Comparison of ENCODE assay signal across 8 mouse cellular contexts in the genomic region with DNA sequence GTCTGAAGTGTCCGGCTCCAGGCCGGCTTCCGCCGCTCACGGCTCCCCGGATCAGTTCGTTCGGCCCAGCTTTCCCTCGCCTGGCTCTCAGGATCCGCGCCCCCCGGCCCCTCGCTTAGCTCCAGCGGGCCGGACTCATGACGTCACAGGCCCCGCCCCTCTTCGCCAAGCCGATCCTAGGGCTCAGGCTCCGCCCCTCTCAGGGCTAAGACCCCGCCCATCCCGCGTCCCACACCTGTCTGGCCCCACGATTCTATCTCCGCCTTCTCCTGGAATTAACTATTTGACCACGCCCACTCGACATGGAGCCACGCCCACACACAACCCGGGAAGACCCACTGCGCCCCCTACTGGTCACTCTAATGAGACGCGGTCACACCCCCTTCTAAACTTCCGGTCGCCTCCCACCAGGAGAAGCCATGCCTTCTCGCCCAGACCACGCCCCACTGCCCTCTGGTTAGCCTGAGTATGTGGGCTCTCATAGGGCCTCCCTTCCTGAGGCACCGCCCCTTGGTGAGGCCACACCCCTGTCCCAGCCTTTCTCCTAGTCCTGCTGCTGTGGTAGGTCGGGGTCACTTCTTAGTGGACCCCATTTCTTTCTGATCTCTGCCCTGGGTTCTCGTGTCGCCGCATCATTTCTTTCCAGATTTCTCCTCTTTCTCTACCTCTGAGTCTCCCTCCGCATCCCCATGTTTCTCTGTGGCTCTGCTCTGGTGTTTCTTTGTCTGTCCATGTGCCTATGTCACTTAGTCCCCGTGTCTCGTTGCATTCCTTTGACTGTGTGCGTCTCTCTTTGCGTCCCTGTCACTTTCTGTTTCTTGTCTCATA. TPM values are rescaled to one million over a fixed set of nuclear protein-coding genes. Genes with fewer than 3 reads are reported as not detected.
DNase-seq lines count a peak whose midpoint lies in the region; ATAC-seq and TF ChIP-seq lines count a peak whose summit lies in the region.

No protein-coding gene starts in this region.

- H3K9me3 ChIP-seq in hindbrain, postnatal 0 days (ENCODE audit: low read length) = no peaks in the 10 kb centered on the region

- DNase-seq in ZHBTc4 (ENCODE audit: low read depth, low spot score) = peak; percentile 99
- peak; percentile 96 for DNase-seq in gastrocnemius, adult 2 months
- DNase-seq in hindbrain, postnatal 0 days (ENCODE audit: low spot score) = peak; percentile 98
- DNase-seq in left cerebral cortex, adult 2 months (ENCODE audit: extremely low spot score in 1 of 2, low spot score in 2 of 2) = peak; percentile 90 to 92
- peak; percentile 89 for DNase-seq in right cerebral cortex, adult 2 months (ENCODE audit: low spot score in 2 of 2)
- peak; percentile 99 for DNase-seq in urinary bladder, postnatal 14 days (ENCODE audit: low spot score)

- intact Hi-C loops in gastrocnemius, adult 2 months (cut with DNase I) = loop anchor here (1.0 to 5.0 kb wide), 3 partner anchors 33 to 93 kb away; no protein-coding TSS in a partner anchor
- intact Hi-C loops in left cerebral cortex, adult 2 months (cut with DNase I) = loop anchor here (1.0 kb wide), 2 partner anchors 41 to 94 kb away; no protein-coding TSS in a partner anchor

- ATAC-seq in common myeloid progenitor, adult 5-6 weeks (replicated peaks; ENCODE audit: low read depth, poor library complexity, severe bottlenecking) = peak; percentile 87
- ATAC-seq in hindbrain, postnatal 0 days = peak; percentile 93
- ATAC-seq in megakaryocyte, adult 5-6 weeks (ENCODE audit: poor library complexity, severe bottlenecking) = peak; percentile 88

- H3K4me3 ChIP-seq in gastrocnemius, adult 2 months = peak overlapping the region; percentile 84
- peak overlapping the region; percentile 84 for H3K4me3 ChIP-seq in hindbrain, postnatal 0 days (ENCODE audit: low read length)
- peak overlapping the region; percentile 63 for H3K4me3 ChIP-seq in left cerebral cortex, adult 2 months

- peak overlapping the region; percentile 88 for H3K27ac ChIP-seq in gastrocnemius, adult 2 months
- H3K27ac ChIP-seq in hindbrain, postnatal 0 days = peak overlapping the region; percentile 89
- H3K27ac ChIP-seq in left cerebral cortex, adult 2 months = peak overlapping the region; percentile 63

- WGBS in hindbrain, postnatal 0 days = under 1% methylated on average over 44 of the region's 46 CpGs

- H3K4me1 ChIP-seq in hindbrain, postnatal 0 days (ENCODE audit: insufficient read depth, low read length) = peaks cover 25% of the 10 kb centered on the region

- peak; percentile 83 for TF ChIP-seq CTCF in gastrocnemius, adult 2 months (IDR thresholded peaks at IDR 0.05)
- TF ChIP-seq CTCF in hindbrain, postnatal 0 days (IDR thresholded peaks at IDR 0.05; ENCODE audit: low read depth) = peak; percentile 87
- peak; percentile 74 for TF ChIP-seq CTCF in left cerebral cortex, adult 2 months (IDR thresholded peaks at IDR 0.05)

- H3K9ac ChIP-seq in hindbrain, postnatal 0 days (replicated peaks; ENCODE audit: low read length) = peak overlapping the region; percentile 84

- H3K36me3 ChIP-seq in hindbrain, postnatal 0 days (ENCODE audit: insufficient read depth, low read length) = no peaks in the 10 kb centered on the region

- peak overlapping the region; percentile 91 for H3K4me2 ChIP-seq in hindbrain, postnatal 0 days (ENCODE audit: low read depth, low read length)

- no peaks in the 10 kb centered on the region for H3K27me3 ChIP-seq in hindbrain, postnatal 0 days (ENCODE audit: insufficient read depth, low read length)

RNA-seq across cellular contexts. Expression of a gene that starts 0.7 kb away (rescaled TPM):
- 0.73 and 2.5 TPM in 2 replicates for total RNA-seq in common myeloid progenitor, adult 5-6 weeks (2017)
- 1 to 10 TPM; 1.4 to 1.5 TPM for total RNA-seq in gastrocnemius, adult 2 months (2021)
- 68.9 and 76.5 TPM in 2 replicates for total RNA-seq in hindbrain, postnatal 0 days (2014; rRNA removed)
- 55.6 and 57.5 TPM in 2 replicates for polyA plus RNA-seq in hindbrain, postnatal 0 days (2015; fragmentation: Nextera tagmentation; extraction: Ambion mirVana)
- 1 to 10 TPM; 7.9 to 8.2 TPM for total RNA-seq in left cerebral cortex, adult 2 months (2021)
- total RNA-seq in megakaryocyte, adult 5-6 weeks (2015) = 0.51 and 0.78 TPM in 2 replicates
- 0.37 and 0.66 TPM in 2 replicates for total RNA-seq in megakaryocyte, adult 5-6 weeks (2017)

RNA-seq across cellular contexts. Expression of a gene that starts 21.2 kb away (rescaled TPM):
- total RNA-seq in common myeloid progenitor, adult 5-6 weeks (2017) = 0.32 TPM in 1 of 2 replicates, not detected in the other
- 10 to 100 TPM; 21.9 to 26.7 TPM for total RNA-seq in gastrocnemius, adult 2 months (2021)
- 43.2 and 50.7 TPM in 2 replicates for total RNA-seq in hindbrain, postnatal 0 days (2014; rRNA removed)
- 29.0 and 30.7 TPM in 2 replicates for polyA plus RNA-seq in hindbrain, postnatal 0 days (2015; fragmentation: Nextera tagmentation; extraction: Ambion mirVana)
- total RNA-seq in left cerebral cortex, adult 2 months (2021) = 10 to 100 TPM; 12.2 to 15.1 TPM
- not detected in 2 replicates for total RNA-seq in megakaryocyte, adult 5-6 weeks (2015)
- total RNA-seq in megakaryocyte, adult 5-6 weeks (2017) = 0.29 TPM in 1 of 2 replicates, not detected in the other

RNA-seq across cellular contexts. Expression of a gene that starts 34.4 kb away (rescaled TPM):
- total RNA-seq in common myeloid progenitor, adult 5-6 weeks (2017) = 40.1 and 47.0 TPM in 2 replicates
- 10 to 100 TPM; 41.0 to 52.4 TPM for total RNA-seq in gastrocnemius, adult 2 months (2021)
- total RNA-seq in hindbrain, postnatal 0 days (2014; rRNA removed) = 147 and 151 TPM in 2 replicates
- 172 and 173 TPM in 2 replicates for polyA plus RNA-seq in hindbrain, postnatal 0 days (2015; fragmentation: Nextera tagmentation; extraction: Ambion mirVana)
- 100 to 1,000 TPM; 117 TPM for total RNA-seq in left cerebral cortex, adult 2 months (2021)
- 17.0 and 19.6 TPM in 2 replicates for total RNA-seq in megakaryocyte, adult 5-6 weeks (2015)
- 8.6 and 12.6 TPM in 2 replicates for total RNA-seq in megakaryocyte, adult 5-6 weeks (2017)

RNA-seq across cellular contexts. Expression of a gene that starts 47.0 kb away (rescaled TPM):
- not detected in 2 replicates for total RNA-seq in common myeloid progenitor, adult 5-6 weeks (2017)
- total RNA-seq in gastrocnemius, adult 2 months (2021) = not detected
- not detected in 2 replicates for total RNA-seq in hindbrain, postnatal 0 days (2014; rRNA removed)
- polyA plus RNA-seq in hindbrain, postnatal 0 days (2015; fragmentation: Nextera tagmentation; extraction: Ambion mirVana) = 0.46 and 0.55 TPM in 2 replicates
- total RNA-seq in left cerebral cortex, adult 2 months (2021) = not detected
- not detected in 2 replicates for total RNA-seq in megakaryocyte, adult 5-6 weeks (2015)
- total RNA-seq in megakaryocyte, adult 5-6 weeks (2017) = not detected in 2 replicates

RNA-seq across cellular contexts. Expression of a gene that starts 50.6 kb away (rescaled TPM):
- total RNA-seq in common myeloid progenitor, adult 5-6 weeks (2017) = 659 and 679 TPM in 2 replicates
- total RNA-seq in gastrocnemius, adult 2 months (2021) = 10 to 100 TPM; 38.0 to 61.8 TPM
- total RNA-seq in hindbrain, postnatal 0 days (2014; rRNA removed) = 2,123 and 2,525 TPM in 2 replicates
- polyA plus RNA-seq in hindbrain, postnatal 0 days (2015; fragmentation: Nextera tagmentation; extraction: Ambion mirVana) = 3,307 and 3,685 TPM in 2 replicates
- total RNA-seq in left cerebral cortex, adult 2 months (2021) = 1,000 to 10,000 TPM; 1,824 to 1,912 TPM
- 104 and 106 TPM in 2 replicates for total RNA-seq in megakaryocyte, adult 5-6 weeks (2015)
- total RNA-seq in megakaryocyte, adult 5-6 weeks (2017) = 609 and 642 TPM in 2 replicates

Comparison
In these comparisons a context has a peak if more than half of its experiments do, and no peak if none do; other contexts are left out.
1. Peak in every context shown above with its lines: DNase-seq, ATAC-seq, H3K4me3 ChIP-seq and H3K27ac ChIP-seq.
2. RNA of a gene that starts 21.2 kb away (total RNA-seq): 43.2 to 50.7 TPM in hindbrain, postnatal 0 days, 21.9 to 26.7 TPM in gastrocnemius, adult 2 months and 12.2 to 15.1 TPM in left cerebral cortex, adult 2 months; 0.32 TPM in common myeloid progenitor, adult 5-6 weeks and 0.29 TPM in megakaryocyte, adult 5-6 weeks; every median in the first group is over 10 times any median in the second.